Mouse (Mus musculus) cerebellum, adult 11-12 months (tissue): Measurements from ENCODE around the gene Ano4.

Experiments used
- DNase-seq: peaks from one replicate; pipeline ENCODE4 v3.0.0; 2022

Gene Ano4

DNA sequence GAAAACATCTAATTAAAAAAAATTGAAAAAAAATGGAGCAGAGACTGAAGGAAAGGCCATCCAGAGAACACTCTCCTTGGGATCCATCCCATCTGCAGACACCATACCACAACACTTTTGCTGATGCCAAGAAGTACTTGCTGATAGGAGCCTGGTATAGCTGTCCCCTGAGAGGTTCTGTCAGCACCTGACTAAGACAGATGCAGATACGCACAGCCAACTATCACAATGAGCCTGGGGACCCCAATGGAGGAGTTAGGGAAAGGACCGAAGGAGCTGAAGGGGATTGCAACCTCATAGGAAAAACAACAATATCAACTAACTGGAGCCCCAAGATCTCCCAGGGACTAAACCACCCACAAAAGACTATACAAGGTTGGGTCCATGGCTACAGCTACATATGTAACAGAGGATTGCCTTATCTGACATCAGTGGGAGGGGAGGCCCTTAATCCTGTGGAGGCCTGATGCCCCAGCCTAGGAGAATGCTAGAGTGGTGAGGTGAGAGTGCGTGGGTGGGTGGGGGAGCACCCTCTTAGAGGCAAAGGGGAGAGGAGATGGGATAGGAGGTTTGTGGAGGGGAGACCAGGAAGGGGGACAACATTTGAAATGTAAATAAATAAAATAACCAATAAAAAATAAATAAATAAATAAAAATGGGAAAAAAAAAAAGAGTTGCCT is 71.4 kb downstream of the Ano4 start:
- DNase-seq = no peak

- DNase-seq = no peak
These were observed 77.2 kb downstream of the Ano4 start for GRCm38 (mm10) chr10:89267312-89267711.

- DNase-seq = no peak
These were observed 81.2 kb downstream of the Ano4 start for GRCm38 (mm10) chr10:89263396-89263795.

GRCm38 (mm10) chr10:89257457-89258381 is 86.8 kb downstream of the Ano4 start:
- peak; percentile 7 for DNase-seq

- peak; percentile 4 for DNase-seq
These were observed 87.7 kb downstream of the Ano4 start for GRCm38 (mm10) chr10:89256762-89257456.

GRCm38 (mm10) chr10:89254765-89255164 is 89.8 kb downstream of the Ano4 start:
- no peak for DNase-seq

- no peak for DNase-seq
These were observed 90.8 kb downstream of the Ano4 start for GRCm38 (mm10) chr10:89253799-89254198.

GRCm38 (mm10) chr10:89252636-89253035 is 91.9 kb downstream of the Ano4 start:
- DNase-seq = no peak

- DNase-seq = no peak
These were observed 100.8 kb downstream of the Ano4 start for GRCm38 (mm10) chr10:89243808-89244207.

DNA sequence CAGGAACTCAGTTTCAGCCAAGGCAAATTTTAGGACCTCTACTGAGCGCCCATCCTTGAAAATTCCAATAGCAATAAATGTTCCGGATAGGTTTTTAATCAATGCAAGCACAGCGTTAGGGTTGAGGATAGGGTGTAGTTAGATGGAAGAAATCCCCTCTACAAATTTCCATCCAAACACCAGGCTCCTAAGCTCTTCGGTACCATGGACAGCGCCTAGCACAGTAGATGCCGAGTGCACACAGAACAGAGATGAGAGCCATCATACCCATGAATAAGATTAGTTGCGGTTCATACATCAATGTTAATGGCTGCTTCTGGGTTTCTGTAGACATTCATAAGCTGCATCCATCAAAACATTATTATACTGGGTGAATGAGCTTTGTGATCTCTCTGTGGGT is 120.0 kb downstream of the Ano4 start:
- DNase-seq = no peak

DNA sequence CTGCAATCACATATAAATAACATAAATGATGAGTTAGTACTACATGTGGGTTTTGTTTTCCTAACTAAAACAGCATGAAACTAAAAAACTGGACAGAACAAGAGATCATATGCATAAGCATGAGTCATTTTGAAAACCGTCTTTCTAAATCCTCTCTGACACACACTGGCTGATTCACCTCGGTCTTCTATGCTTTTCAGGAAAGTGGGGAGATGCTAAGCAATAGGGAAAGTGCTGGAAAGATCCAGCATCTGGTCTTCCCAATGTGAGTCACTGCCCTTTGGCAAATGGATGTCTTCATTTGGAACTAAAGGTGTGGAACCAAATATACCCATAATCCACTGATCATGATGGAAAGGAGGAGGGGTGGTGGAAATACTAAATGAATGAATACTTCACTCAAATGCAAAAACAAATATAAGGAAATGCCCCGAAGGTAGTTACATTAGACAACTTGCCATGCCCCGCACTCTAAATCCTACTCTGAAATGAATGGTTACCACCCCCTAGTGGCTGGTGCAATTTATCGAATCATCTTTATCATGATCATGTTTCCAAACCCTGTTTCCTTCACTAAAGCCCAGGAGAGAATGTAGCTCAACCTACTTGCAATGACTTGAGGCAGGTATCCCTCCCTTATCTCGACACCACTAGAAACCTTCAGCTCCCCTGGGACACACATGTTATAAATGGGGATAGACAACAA is 122.1 kb downstream of the Ano4 start:
- no peak for DNase-seq

DNA sequence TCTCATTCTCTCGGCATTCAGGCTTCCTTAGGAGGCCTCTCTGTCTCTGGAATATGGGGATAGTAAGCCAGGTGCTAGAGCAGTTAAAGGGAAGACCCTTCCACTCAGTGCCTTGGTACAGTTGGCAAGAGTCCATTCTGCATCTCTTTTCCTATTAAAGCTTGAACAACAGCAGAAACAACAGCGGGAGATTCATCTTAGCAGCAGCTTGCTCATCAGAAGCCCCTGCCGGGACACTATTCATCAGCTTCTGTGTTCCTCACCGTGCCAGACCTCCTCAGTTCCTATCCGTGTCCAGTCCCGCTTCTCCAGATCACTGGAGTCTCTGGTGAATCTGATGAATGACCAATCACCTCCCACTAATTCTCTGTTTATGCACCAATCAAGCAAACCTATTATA is 128.5 kb downstream of the Ano4 start:
- DNase-seq = no peak

DNA sequence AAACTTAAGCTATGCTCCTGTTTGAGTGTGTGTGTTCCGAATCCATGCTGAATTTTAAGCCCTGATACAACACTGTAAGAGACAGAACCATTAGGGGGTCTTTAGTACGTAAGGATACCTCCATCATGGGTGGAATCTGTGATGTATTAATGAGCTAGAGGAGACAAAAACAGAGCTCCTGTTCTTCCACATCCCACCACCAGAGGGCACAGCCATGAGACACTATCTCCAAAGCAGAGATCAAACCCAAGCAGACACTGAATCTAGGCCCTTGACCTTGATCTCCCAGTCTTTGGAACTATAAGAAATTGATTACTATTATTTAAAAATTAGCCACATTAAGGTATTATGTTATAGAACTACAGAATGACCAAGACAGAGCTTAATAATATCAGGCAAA is 138.7 kb downstream of the Ano4 start:
- no peak for DNase-seq

GRCm38 (mm10) chr10:89196444-89196843 is 148.1 kb downstream of the Ano4 start:
- no peak for DNase-seq

GRCm38 (mm10) chr10:89195068-89195467 is 149.5 kb downstream of the Ano4 start:
- no peak for DNase-seq

DNA sequence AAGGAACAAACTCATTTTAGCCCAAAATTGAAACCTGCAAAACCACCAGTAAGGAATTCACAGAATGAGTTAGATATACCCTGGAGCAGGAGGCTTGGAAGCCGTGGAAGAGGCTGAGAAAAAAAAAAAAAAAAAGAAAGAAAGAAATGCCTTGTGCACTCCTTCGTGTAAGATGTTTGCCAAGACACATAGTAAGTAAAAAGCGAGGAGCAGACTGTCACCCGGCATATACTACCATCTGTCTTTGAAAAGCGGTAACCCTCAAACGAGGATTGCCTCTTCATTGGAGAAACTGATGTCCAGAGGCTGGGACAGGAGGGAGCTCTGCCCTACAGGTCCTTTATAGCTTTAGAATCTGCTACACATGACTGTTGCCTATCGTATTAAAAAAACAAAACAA is 150.1 kb downstream of the Ano4 start:
- no peak for DNase-seq

DNA sequence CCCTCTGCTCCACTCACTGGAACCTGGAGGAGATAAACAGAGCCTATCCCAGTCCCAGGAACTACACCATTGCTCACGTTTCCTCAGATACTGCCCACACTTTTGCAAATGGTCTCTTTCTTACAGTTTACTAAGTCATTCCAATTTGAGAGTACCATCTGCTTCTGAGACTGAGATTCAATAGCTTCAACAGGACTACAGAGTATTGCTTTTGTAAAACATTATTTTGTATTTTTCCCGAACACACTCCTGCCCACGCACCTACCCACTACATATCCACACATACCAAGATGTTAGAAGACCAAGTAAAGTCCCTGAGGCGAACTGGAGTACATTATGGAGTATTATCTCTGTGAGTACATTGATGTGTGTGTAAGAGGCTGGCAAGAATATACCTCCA is 166.6 kb downstream of the Ano4 start:
- no peak for DNase-seq

DNA sequence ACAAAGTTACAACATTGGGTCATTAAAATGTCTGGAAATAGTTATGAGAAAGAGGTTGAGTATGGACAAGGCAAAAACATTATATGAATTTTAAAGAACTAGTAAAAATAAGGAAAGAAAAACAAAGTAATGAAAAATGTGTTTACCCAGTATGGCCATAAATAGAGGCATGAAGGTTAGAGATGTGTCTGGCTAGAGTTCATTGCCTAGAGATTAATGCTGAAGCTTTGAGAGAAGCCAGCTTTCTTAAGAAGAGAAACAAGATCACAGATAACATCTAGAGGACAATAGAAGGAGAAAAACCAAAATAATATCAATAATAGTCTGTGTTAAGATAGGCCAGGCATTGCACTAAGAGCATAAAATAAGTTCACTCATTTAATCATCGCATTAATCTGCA is 180.0 kb downstream of the Ano4 start:
- no peak for DNase-seq

- DNase-seq = no peak
These were observed 189.1 kb downstream of the Ano4 start for GRCm38 (mm10) chr10:89155502-89155901.

GRCm38 (mm10) chr10:89154797-89155465 is 189.6 kb downstream of the Ano4 start:
- no peak for DNase-seq

GRCm38 (mm10) chr10:89149166-89149565 is 195.4 kb downstream of the Ano4 start:
- no peak for DNase-seq

DNA sequence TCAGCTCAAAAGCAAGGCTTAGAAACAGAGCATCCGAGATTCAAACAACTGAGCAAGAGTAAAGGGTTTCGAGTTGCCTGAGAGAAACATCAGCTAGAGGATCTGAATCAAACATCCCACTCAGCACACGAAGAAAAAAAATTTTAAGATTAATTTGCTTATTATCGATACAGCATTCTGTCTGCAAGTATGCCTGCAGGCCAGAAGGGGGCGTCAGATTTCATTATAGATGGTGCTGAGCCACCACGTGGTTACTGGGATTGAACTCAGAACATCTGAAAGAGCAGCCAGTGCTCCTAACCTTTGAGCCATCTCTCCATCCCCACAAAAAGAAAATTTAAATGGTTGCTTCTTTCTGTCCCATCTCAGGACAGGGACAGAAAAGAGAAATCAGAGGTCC is 223.2 kb downstream of the Ano4 start:
- DNase-seq = no peak
